Mouse (Mus musculus) neural tube, embryonic 12.5 days (tissue): Measurements from ENCODE around the gene Hoxc6. TPM values are rescaled to one million over a fixed set of nuclear protein-coding genes. Genes with fewer than 3 reads are reported as not detected.

Experiments used
- ATAC-seq: fragments of 200-750 bp; cut with Nextera tagmentation; 2 replicates; pipeline ENCODE4 v1.8.0; 2017; ENCODE audit warnings: low read depth, mild to moderate bottlenecking, moderate TSS enrichment, moderate library complexity; ENCODE audit not compliant: low FRiP score
- H3K27ac ChIP-seq: fragments of 300-500 bp; sonication (generic); 2 replicates; pipeline ENCODE4 v1.5.1; 2016
- H3K27me3 ChIP-seq: fragments of 300-500 bp; sonication (generic); replicated peaks from 2 replicates; pipeline ENCODE4 v1.6.1; 2016; ENCODE audit warnings: mild to moderate bottlenecking
- H3K36me3 ChIP-seq: fragments of 300-500 bp; sonication (generic); 2 replicates; pipeline ENCODE4 v1.6.1; 2016; ENCODE audit warnings: mild to moderate bottlenecking
- H3K4me1 ChIP-seq: fragments of 300-500 bp; sonication (generic); 2 replicates; pipeline ENCODE4 v1.6.1; 2016
- H3K4me2 ChIP-seq: fragments of 300-500 bp; sonication (generic); replicated peaks from 2 replicates; pipeline ENCODE4 v1.6.1; 2016; ENCODE audit warnings: mild to moderate bottlenecking
- H3K4me3 ChIP-seq: fragments of 300-500 bp; sonication (generic); 2 replicates; pipeline ENCODE4 v1.5.1; 2016
- H3K9ac ChIP-seq: fragments of 300-500 bp; sonication (generic); 2 replicates; pipeline ENCODE4 v1.6.1; 2016; ENCODE audit warnings: mild to moderate bottlenecking
- H3K9me3 ChIP-seq: fragments of 300-500 bp; sonication (generic); 2 replicates; pipeline ENCODE4 v1.6.1; 2016; ENCODE audit warnings: mild to moderate bottlenecking
- WGBS: fragments of 180-500 bp; shearing (Covaris S2); methylation state at CpG from one replicate; pipeline ENCODE4 v1.1.7; 2016; 5-methylcytosine and 5-hydroxymethylcytosine counted together
- polyA plus RNA-seq: library from polyadenylated mRNA; unstranded; fragments of >200 nt; fragmentation: Nextera tagmentation; extraction: Ambion mirVana; gene quantifications from 2 replicates; pipeline ENCODE4 v1.2.1, GENCODE M21; 2016

Gene Hoxc6
- polyA plus RNA-seq, 1 experiment from 2014 or later = 77.1 TPM

DNA sequence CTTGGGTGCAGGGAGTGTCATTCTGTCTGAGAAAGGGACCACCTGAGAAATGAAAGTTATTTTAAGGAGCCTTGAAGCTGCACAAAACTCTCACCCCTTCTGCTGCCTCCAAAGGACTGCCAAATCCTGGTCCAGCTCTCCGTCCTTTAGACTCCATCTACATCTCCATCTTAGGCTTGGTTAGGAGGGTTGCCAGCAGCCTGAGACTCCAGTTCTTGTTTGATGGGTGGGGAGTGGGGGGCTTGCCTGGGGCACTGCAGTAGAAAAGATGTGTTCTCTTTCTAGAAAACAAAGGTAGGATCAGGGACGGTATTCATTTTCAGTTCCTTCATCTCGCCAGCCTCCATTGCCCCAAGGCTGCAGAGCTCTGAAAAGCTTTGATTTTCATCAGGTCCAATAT, 626 bp upstream of the Hoxc6 start:
- ATAC-seq = no peak
- Histone ChIP-seq H3K4me2 (peak overlapping the region; percentile 86), H3K27me3 (peaks cover 12% of the 10 kb centered on the region; the same call in 1 of the 2 replicates), H3K36me3 (no peaks in the 10 kb centered on the region), H3K4me3 (peak overlapping the region; percentile 76), H3K9ac (peak overlapping the region; percentile 96), H3K4me1 (peaks cover 49% of the 10 kb centered on the region), H3K27ac (peak overlapping the region; percentile 89), H3K9me3 (no peaks in the 10 kb centered on the region)
- WGBS = under 1% methylated on average over 3 of the region's 3 CpGs

DNA sequence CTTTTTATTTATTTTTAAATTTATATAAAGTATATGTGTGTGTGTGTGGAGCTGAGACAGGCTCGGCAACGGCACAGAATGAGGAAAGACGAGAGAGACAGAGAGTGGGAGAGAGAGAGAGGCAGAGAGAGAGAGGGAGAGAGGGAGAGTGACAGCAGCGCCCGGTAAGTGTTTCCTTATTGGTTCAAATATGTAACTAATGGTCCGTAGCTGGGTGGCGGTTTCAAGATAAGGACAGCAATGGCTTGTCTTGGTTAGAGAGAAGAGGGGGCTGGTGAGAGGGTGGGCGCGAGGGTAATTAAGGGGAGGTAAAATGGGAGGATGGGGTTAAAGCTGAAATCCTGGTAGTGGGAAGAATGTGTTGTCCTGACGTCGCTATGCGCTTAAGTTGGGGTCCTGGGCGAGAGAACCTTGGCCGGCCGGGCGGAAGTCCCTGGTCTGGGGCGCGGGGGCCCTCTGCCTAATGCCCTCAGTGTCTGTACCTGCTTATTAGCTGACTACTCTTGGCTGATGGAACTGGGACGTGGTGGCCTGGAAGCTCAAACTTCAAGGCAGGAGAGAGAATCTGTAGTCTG, 638 bp downstream of the Hoxc6 start:
- ATAC-seq = peak; percentile 31
- WGBS = under 1% methylated on average over 19 of the region's 19 CpGs
- H3K4me3 ChIP-seq = peak overlapping the region; percentile 76
- no peaks in the 10 kb centered on the region for H3K36me3 ChIP-seq
- 0 out of 2 replicates have a peak, but pooled peaks cover 7% of the 10 kb centered on the region for H3K27me3 ChIP-seq
- peaks cover 55% of the 10 kb centered on the region for H3K4me1 ChIP-seq
- peak overlapping the region; percentile 91 for H3K27ac ChIP-seq
- no peaks in the 10 kb centered on the region for H3K9me3 ChIP-seq
- H3K4me2 ChIP-seq = peak overlapping the region; percentile 86
- H3K9ac ChIP-seq = peak overlapping the region; percentile 96

DNA sequence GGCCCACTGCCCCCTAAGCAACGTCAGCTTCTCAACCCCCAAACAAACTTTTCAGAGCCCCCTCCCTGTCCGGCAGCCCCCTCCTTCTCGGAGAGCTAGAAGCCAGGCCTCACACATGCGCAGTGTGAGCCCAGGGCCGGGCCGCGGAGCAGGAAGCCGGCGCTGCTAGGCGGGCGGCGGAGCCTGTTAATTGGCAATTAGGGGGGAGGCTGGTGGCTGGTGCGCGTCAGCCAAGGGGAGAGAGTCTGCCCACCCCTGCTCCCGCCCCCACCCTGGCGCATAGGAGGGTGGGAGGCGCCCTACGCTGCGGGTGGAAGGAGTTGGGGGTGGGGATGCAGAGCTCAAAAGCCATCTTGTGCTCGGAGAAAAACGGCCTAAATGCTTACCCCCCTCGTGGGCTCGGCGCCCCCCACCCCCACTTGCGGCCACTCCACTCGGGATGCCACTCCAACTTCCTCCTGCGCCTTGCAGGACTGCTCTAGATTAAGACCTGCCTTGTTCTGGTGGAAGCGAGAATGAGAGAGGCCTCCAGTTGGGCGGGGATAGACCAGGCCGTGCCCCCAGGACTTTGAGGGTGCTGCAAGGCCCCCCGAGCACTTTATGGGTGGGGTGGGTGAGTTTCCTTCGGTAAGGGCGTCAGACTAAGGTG, 1.2 kb downstream of the Hoxc6 start:
- Histone ChIP-seq H3K27ac (peak overlapping the region; percentile 91), H3K4me2 (peak overlapping the region; percentile 86), H3K27me3 (0 out of 2 replicates have a peak, but pooled peaks cover 7% of the 10 kb centered on the region), H3K4me1 (peaks cover 58% of the 10 kb centered on the region), H3K9me3 (no peaks in the 10 kb centered on the region), H3K9ac (peak overlapping the region; percentile 96), H3K36me3 (no peaks in the 10 kb centered on the region), H3K4me3 (peak overlapping the region; percentile 76)
- WGBS = under 1% methylated on average over 33 of the region's 33 CpGs
- peak; percentile 67 for ATAC-seq

DNA sequence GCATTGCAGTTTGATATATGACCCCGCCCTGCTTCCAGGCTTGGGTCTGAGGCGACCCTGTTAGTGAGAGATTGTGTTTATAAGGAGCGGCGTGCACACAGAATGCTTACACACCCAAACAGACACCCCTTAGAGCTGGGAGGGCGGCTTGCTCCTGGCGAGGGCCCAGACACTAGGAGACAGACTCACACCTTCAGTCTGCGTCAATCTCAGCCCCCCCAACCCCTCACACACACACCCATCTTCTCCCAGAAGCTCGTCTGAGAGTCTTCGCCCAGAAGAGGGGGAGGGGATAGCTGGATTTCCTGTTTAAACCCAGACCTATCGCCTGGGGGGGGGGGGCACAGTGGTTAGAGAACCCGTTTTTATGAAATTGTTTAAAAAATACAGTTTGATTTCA, 1.9 kb downstream of the Hoxc6 start:
- Histone ChIP-seq H3K9ac (peak overlapping the region; percentile 96), H3K4me2 (peak overlapping the region; percentile 86), H3K27me3 (0 out of 2 replicates have a peak, but pooled peaks cover 7% of the 10 kb centered on the region), H3K4me3 (peak overlapping the region; percentile 76), H3K27ac (peak overlapping the region; percentile 91), H3K9me3 (no peaks in the 10 kb centered on the region), H3K4me1 (peaks cover 58% of the 10 kb centered on the region), H3K36me3 (no peaks in the 10 kb centered on the region)
- peak; percentile 39 for ATAC-seq
- 2% methylated on average over 11 of the region's 11 CpGs for WGBS

DNA sequence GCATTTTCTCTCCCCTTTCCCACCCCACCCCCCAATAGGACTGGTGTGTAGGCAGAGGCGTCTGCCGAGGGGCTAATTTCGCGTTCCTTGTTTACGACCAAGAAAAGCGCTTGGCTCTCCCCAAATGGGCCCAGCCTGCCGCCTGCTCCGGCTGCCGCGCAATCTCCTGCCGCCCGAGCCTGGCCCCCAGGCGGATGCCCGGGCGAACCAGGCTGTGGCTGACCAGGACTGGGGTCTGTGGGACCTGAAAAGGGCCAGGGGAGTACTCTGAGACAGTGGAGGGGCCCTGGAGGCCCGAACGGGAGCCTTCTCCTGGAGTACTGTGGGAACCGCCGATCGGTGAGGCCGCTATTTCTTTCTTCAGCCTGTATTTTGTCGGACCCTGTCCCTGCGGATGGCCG, 2.4 kb downstream of the Hoxc6 start:
- Histone ChIP-seq H3K4me1 (peaks cover 58% of the 10 kb centered on the region), H3K9me3 (no peaks in the 10 kb centered on the region), H3K4me2 (peak overlapping the region; percentile 86), H3K4me3 (peak overlapping the region; percentile 76), H3K27me3 (0 out of 2 replicates have a peak, but pooled peaks cover 7% of the 10 kb centered on the region), H3K36me3 (no peaks in the 10 kb centered on the region), H3K27ac (peak overlapping the region; percentile 91), H3K9ac (peak overlapping the region; percentile 96)
- WGBS = under 1% methylated on average over 24 of the region's 24 CpGs
- ATAC-seq = no peak

DNA sequence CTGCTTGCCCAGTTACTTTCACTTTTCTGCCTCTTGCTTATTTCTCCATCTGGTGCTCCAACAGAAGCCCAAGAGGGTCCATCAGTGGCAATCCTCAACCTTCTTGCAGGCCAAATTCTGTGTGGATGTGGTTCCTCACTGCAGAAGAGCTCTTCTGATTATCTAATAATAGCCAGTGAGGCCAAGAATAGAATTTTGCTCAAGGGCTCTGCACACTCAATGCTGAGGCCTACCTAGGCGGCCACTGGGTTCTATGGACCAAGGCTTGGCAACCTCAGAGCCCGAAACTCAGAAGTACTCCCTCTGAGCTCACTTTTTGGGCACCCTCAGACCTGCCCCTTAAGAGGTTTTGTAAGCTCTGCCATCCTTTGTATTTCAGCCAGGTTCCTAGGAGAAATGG, 3.3 kb downstream of the Hoxc6 start:
- no peaks in the 10 kb centered on the region for H3K36me3 ChIP-seq
- peaks cover 64% of the 10 kb centered on the region for H3K4me1 ChIP-seq
- 0 out of 2 replicates have a peak, but pooled peaks cover 4% of the 10 kb centered on the region for H3K27me3 ChIP-seq
- peak overlapping the region; percentile 91 for H3K27ac ChIP-seq
- ATAC-seq = no peak
- H3K9me3 ChIP-seq = no peaks in the 10 kb centered on the region
- peak overlapping the region; percentile 76 for H3K4me3 ChIP-seq
- WGBS = 18% methylated on average over 2 of the region's 2 CpGs
- H3K4me2 ChIP-seq = peak overlapping the region; percentile 86
- H3K9ac ChIP-seq = peak overlapping the region; percentile 96

DNA sequence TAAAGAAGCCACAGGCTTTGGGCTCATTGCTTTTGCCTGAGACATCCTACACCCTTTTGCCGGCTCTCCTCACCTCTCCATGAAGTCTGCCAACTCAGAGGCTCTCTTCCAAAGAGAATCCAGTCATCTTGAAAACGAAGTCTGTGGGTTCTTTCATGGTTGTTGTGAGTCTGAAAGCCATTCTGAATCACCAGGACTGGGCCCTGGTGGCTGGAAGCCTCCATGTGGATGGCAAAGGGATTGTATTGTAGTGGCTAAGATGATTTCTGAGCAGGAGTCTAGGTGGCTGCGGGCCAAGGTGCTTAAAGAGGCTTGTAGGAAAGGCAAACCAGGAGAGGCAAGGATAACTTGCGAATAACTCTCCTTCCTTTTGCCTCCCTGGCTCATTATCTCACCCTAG, 4.1 kb downstream of the Hoxc6 start:
- H3K4me2 ChIP-seq = peak overlapping the region; percentile 86
- H3K9ac ChIP-seq = peak overlapping the region; percentile 96
- peak overlapping the region; percentile 91 for H3K27ac ChIP-seq
- H3K36me3 ChIP-seq = no peaks in the 10 kb centered on the region
- 0 out of 2 replicates have a peak, but pooled peaks cover 4% of the 10 kb centered on the region for H3K27me3 ChIP-seq
- WGBS = 7% methylated on average over 4 of the region's 4 CpGs
- peaks cover 71% of the 10 kb centered on the region for H3K4me1 ChIP-seq
- H3K9me3 ChIP-seq = no peaks in the 10 kb centered on the region
- no peak for ATAC-seq
- H3K4me3 ChIP-seq = peak overlapping the region; percentile 76

DNA sequence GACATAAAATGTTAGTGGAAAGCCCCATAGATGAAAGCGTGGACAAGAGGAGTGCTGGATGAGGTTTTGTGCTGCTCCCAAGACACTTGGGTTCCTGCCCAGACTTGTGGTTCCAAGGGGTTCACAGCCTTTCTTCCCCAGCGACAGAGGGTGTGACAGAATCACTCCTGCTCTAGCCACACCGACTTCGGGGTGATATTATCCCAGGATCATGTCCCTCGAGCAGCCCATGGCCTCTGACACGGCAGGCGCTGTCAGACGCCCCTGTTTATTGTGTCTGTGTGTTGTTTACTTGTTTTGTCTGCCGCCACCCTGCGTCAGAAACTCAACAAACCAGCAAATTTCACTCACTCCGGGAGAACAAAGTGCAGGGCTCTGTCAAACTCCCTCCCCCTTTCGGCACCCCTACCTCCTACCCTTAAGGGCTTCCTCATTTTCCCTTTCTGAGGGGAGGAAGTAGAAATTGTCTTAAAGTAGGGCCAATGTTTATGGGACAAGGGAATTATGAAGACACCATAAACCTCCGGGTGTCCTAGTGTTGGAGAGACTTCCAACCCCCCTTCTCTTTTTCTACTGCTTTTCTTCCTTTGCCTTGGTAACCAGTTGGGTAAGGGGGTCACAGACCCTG, 4.9 kb downstream of the Hoxc6 start:
- WGBS = 6% methylated on average over 13 of the region's 13 CpGs
- Histone ChIP-seq H3K4me1 (peaks cover 75% of the 10 kb centered on the region), H3K36me3 (no peaks in the 10 kb centered on the region), H3K4me3 (peak overlapping the region; percentile 76), H3K27ac (peak overlapping the region; percentile 91), H3K9me3 (no peaks in the 10 kb centered on the region), H3K27me3 (0 out of 2 replicates have a peak, but pooled peaks cover 4% of the 10 kb centered on the region), H3K9ac (peak overlapping the region; percentile 96), H3K4me2 (peak overlapping the region; percentile 86)
- ATAC-seq = no peak

DNA sequence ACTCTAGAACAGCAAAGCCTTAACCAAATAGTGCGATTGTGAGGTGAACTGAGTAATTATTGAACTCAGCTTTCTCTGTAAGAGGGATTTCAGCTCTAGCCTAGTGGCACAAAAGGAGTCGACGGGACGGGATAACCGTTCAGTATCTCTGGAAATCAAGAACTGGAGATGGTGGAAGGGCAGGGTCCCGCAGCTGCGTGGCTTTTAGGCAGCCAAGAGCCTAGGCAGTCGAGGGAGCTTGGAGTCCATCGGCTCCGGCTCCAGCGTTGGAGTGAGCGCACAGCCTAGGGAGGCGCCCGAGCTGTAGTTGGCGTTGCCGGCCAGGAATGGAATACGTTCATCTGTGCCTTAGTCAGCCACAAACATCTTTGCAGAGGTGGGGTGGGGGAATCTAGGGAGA, 7.3 kb downstream of the Hoxc6 start:
- WGBS = under 1% methylated on average over 17 of the region's 17 CpGs

DNA sequence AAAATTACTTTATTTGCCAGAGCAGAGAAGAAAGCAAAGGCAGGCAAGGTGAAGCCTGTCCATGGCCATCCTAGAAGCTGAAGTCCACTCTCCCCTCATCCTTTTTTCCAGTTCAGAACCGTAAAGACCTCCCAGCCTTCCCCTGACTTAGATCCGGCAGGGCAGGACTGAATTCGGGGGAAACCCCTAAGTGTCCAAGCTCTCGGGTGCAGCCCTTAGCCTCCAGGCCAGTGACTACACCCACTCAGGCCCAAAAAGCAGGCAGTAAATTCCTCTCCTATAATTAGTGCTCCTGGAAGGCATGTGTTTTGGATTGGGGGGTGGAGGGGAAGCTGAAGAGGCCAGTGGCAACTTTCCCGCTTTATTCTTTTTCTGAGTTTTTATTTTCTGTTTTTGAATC, 7.7 kb downstream of the Hoxc6 start:
- ATAC-seq = no peak
- Histone ChIP-seq H3K4me2 (peak overlapping the region; percentile 86), H3K9me3 (no peaks in the 10 kb centered on the region), H3K4me1 (peaks cover 92% of the 10 kb centered on the region), H3K36me3 (no peaks in the 10 kb centered on the region; the same call in 1 of the 2 replicates), H3K27ac (peak overlapping the region; percentile 75), H3K9ac (peak overlapping the region; percentile 94), H3K4me3 (peak overlapping the region; percentile 38), H3K27me3 (no peaks in the 10 kb centered on the region)
- WGBS = 6% methylated on average over 5 of the region's 5 CpGs

More for the DNA sequence above, 7.3 kb downstream of the Hoxc6 start:
- Histone ChIP-seq H3K4me3 (peak overlapping the region; percentile 38), H3K27me3 (no peaks in the 10 kb centered on the region), H3K36me3 (no peaks in the 10 kb centered on the region), H3K9me3 (no peaks in the 10 kb centered on the region), H3K27ac (peak overlapping the region; percentile 75), H3K4me1 (peaks cover 87% of the 10 kb centered on the region), H3K4me2 (peak overlapping the region; percentile 86), H3K9ac (peak overlapping the region; percentile 94)
- ATAC-seq = no peak

DNA sequence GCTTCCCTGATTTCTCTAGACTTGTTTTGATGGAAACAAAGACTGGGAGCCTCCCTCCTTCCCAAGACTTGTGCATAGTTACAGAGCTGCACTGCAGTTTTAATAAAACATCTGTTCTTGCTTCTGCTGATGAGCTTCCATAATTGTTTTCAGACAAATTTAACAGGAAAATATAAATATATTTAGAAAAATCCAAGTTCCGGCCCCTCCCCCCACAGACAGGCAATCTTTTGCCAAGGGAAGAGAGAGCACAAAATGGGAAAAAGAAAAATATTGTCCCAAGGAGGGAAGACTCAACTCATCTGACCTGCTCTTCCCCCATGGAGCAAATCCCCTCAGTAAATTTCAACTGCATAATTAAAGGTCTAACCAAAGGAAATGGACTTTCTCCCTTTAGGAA, 8.3 kb downstream of the Hoxc6 start:
- Histone ChIP-seq H3K4me2 (peak overlapping the region; percentile 86), H3K27me3 (no peaks in the 10 kb centered on the region), H3K4me1 (peaks cover 97% of the 10 kb centered on the region), H3K36me3 (no peaks in the 10 kb centered on the region; the same call in 1 of the 2 replicates), H3K9me3 (no peaks in the 10 kb centered on the region), H3K4me3 (peak overlapping the region; percentile 38), H3K9ac (peak overlapping the region; percentile 94), H3K27ac (peak overlapping the region; percentile 75; the same call in 1 of the 2 replicates)
- ATAC-seq = no peak
- WGBS = 9% methylated on average over 1 of the region's 1 CpGs
